Mouse (Mus musculus): ENCODE measurements at regions not wholly inside any gene's neighbourhood (a gene's known extent, or its start where the extent isn't known, plus 50 kb on each side); places are given as distances from the start of the nearest gene placed in this dataset.

GRCm38 (mm10) chr16:9264554-9265145 lies 434.8 kb downstream of the 1810013L24Rik start:
- no peak for TF ChIP-seq POLR2A (IDR thresholded peaks at IDR 0.05; ENCODE audit: borderline replicate concordance, extremely low read depth, insufficient read depth, insufficient read length)

DNA sequence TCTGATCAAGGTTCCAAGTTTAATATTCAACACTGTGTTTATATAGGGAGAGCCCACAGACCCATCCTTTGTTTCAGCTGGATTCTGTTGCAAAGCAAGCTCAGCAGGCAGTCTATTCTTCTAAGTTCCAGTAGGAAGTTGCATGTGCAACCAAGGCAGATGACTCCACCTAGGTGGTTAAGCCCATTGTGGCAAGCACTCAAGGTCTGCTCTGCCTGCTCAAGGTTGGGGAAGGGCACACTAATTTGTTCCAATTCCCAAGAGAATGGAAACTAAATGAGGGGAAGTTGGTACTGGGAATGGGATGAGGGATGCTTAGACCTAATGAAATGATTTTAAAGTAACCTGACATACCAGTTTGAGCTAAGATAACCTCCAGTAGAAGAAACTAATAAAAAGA lies 437.3 kb downstream of the 1810013L24Rik start:
- Histone ChIP-seq H3K36me3 (ENCODE audit: control insufficient read depth, insufficient read depth, low read length) (no peaks in the 10 kb centered on the region), H3K27ac (replicated peaks; ENCODE audit: low read depth, low read length) (no peak overlapping the region), H3K4me3 (replicated peaks; ENCODE audit: low read length) (no peak overlapping the region), H3K4me1 (ENCODE audit: control insufficient read depth, insufficient read depth, low read length) (no peaks in the 10 kb centered on the region), H3K9ac (ENCODE audit: low read depth, low read length, severe bottlenecking) (no peak overlapping the region), H3K27me3 (ENCODE audit: control insufficient read depth, insufficient read depth, low read length) (no peaks in the 10 kb centered on the region), H3K4me2 (replicated peaks; ENCODE audit: low read depth, low read length, severe bottlenecking) (no peak overlapping the region), H3K9me3 (ENCODE audit: control insufficient read depth, low read length) (no peaks in the 10 kb centered on the region)
- DNase-seq (ENCODE audit: low spot score): no peak
- ATAC-seq (ENCODE audit: low FRiP score, low read depth): no peak
- TF ChIP-seq POLR2A (IDR thresholded peaks at IDR 0.05; ENCODE audit: borderline replicate concordance, extremely low read depth, insufficient read depth, insufficient read length): no peak

More at GRCm38 (mm10) chr16:9264554-9265145, 434.8 kb downstream of the 1810013L24Rik start:
- no peaks in the 10 kb centered on the region for H3K9me3 ChIP-seq (ENCODE audit: control insufficient read depth, low read length)
- no peak overlapping the region for H3K4me3 ChIP-seq (replicated peaks; ENCODE audit: low read length)
- ATAC-seq (ENCODE audit: low FRiP score, low read depth) (no peak), DNase-seq (ENCODE audit: low spot score) (no peak)
- H3K27me3 ChIP-seq (ENCODE audit: control insufficient read depth, insufficient read depth, low read length): no peaks in the 10 kb centered on the region
- H3K4me2 ChIP-seq (replicated peaks; ENCODE audit: low read depth, low read length, severe bottlenecking): no peak overlapping the region
- WGBS: 38% methylated on average over 3 of the region's 3 CpGs
- H3K36me3 ChIP-seq (ENCODE audit: control insufficient read depth, insufficient read depth, low read length): no peaks in the 10 kb centered on the region
- no peak overlapping the region for H3K9ac ChIP-seq (ENCODE audit: low read depth, low read length, severe bottlenecking)
- H3K4me1 ChIP-seq (ENCODE audit: control insufficient read depth, insufficient read depth, low read length): no peaks in the 10 kb centered on the region
- no peak overlapping the region for H3K27ac ChIP-seq (replicated peaks; ENCODE audit: low read depth, low read length)

DNA sequence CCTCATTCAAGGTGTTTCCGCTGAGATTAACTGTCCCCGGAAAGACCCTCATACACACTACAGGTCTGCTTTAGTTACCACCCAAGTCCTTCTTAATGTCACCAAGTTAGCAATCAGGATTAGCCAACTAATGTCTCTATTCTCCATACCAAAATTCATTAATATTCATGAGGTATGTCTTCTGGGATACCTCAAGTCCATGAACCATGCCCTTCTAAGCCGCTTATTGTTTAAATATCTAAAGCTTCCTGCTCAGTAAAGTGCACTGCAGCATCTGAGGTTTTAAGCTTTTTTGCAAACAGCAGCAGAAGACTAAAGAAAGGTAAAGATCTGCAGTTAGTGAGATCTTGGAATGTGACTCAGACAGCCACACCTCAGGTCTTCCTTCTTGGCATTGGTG lies 440.2 kb downstream of the 1810013L24Rik start:
- WGBS: 90% methylated on average over 3 of the region's 3 CpGs
- DNase-seq (ENCODE audit: low spot score) (no peak), ATAC-seq (ENCODE audit: low FRiP score, low read depth) (no peak)
- H3K9me3 ChIP-seq (ENCODE audit: control insufficient read depth, low read length): no peaks in the 10 kb centered on the region
- no peak overlapping the region for H3K9ac ChIP-seq (ENCODE audit: low read depth, low read length, severe bottlenecking)
- H3K4me3 ChIP-seq (replicated peaks; ENCODE audit: low read length): no peak overlapping the region
- H3K4me1 ChIP-seq (ENCODE audit: control insufficient read depth, insufficient read depth, low read length): no peaks in the 10 kb centered on the region
- TF ChIP-seq POLR2A (IDR thresholded peaks at IDR 0.05; ENCODE audit: borderline replicate concordance, extremely low read depth, insufficient read depth, insufficient read length): no peak
- H3K4me2 ChIP-seq (replicated peaks; ENCODE audit: low read depth, low read length, severe bottlenecking): no peak overlapping the region
- no peaks in the 10 kb centered on the region for H3K36me3 ChIP-seq (ENCODE audit: control insufficient read depth, insufficient read depth, low read length)
- no peak overlapping the region for H3K27ac ChIP-seq (replicated peaks; ENCODE audit: low read depth, low read length)
- no peaks in the 10 kb centered on the region for H3K27me3 ChIP-seq (ENCODE audit: control insufficient read depth, insufficient read depth, low read length)

DNA sequence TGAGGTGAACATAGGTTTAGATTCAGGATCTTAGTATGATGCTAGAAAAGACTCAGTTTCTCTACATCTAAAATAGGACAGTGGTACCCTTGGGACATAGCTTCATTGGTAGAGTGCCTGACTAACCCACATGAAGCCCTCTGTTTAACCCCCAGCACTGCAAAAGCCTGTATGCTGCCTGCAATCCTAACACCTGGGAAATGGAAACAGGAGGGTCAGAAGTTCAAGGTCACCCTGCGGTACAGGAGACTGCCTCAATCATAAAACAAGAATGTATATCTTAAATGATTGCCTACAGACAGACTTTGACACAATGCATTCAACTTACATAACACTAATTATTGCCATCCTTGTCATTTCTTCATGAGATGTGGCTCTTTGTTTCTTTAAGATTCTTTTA lies 440.8 kb downstream of the 1810013L24Rik start:
- ATAC-seq (ENCODE audit: low FRiP score, low read depth) (no peak), DNase-seq (ENCODE audit: low spot score) (no peak)
- no peak overlapping the region for H3K4me2 ChIP-seq (replicated peaks; ENCODE audit: low read depth, low read length, severe bottlenecking)
- H3K4me3 ChIP-seq (replicated peaks; ENCODE audit: low read length): no peak overlapping the region
- 78% methylated on average over 1 of the region's 1 CpGs for WGBS
- H3K4me1 ChIP-seq (ENCODE audit: control insufficient read depth, insufficient read depth, low read length): no peaks in the 10 kb centered on the region
- H3K36me3 ChIP-seq (ENCODE audit: control insufficient read depth, insufficient read depth, low read length): no peaks in the 10 kb centered on the region
- no peaks in the 10 kb centered on the region for H3K9me3 ChIP-seq (ENCODE audit: control insufficient read depth, low read length)
- no peak overlapping the region for H3K27ac ChIP-seq (replicated peaks; ENCODE audit: low read depth, low read length)
- no peaks in the 10 kb centered on the region for H3K27me3 ChIP-seq (ENCODE audit: control insufficient read depth, insufficient read depth, low read length)
- H3K9ac ChIP-seq (ENCODE audit: low read depth, low read length, severe bottlenecking): no peak overlapping the region
- no peak for TF ChIP-seq POLR2A (IDR thresholded peaks at IDR 0.05; ENCODE audit: borderline replicate concordance, extremely low read depth, insufficient read depth, insufficient read length)

DNA sequence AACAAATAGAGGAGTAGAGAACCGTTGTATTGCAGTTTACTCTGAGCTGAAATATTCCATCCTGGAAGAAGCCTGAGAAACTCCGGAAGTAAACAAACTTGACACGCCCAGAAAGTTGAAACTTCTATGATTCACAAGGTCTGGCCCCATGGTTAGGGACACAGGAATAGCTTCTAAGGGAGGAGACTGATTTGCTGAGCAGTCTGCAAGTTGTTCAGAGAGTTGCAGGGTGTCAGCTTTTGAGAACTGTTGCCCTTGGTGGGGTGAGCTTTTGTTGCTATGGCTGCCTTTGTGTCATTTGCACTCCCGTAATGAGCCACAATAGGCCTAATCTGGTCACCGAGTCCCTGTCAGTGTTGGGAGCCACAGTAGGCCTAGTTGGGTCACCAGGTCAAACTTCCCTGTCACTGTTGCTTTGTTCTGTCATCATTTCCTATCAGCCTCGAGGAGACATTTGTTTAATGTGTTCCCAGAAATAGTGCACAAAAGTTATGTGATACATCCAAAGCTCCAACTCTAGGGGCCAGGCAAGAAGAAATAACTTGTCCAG lies 443.9 kb downstream of the 1810013L24Rik start:
- Histone ChIP-seq H3K27ac (replicated peaks; ENCODE audit: low read depth, low read length) (no peak overlapping the region), H3K27me3 (ENCODE audit: control insufficient read depth, insufficient read depth, low read length) (no peaks in the 10 kb centered on the region), H3K4me1 (ENCODE audit: control insufficient read depth, insufficient read depth, low read length) (no peaks in the 10 kb centered on the region), H3K9me3 (ENCODE audit: control insufficient read depth, low read length) (no peaks in the 10 kb centered on the region), H3K4me3 (replicated peaks; ENCODE audit: low read length) (no peak overlapping the region), H3K9ac (ENCODE audit: low read depth, low read length, severe bottlenecking) (no peak overlapping the region), H3K36me3 (ENCODE audit: control insufficient read depth, insufficient read depth, low read length) (no peaks in the 10 kb centered on the region), H3K4me2 (replicated peaks; ENCODE audit: low read depth, low read length, severe bottlenecking) (no peak overlapping the region)
- ATAC-seq (ENCODE audit: low FRiP score, low read depth): no peak
- WGBS: 85% methylated on average over 6 of the region's 6 CpGs
- DNase-seq (ENCODE audit: low spot score): no peak
- TF ChIP-seq POLR2A (IDR thresholded peaks at IDR 0.05; ENCODE audit: borderline replicate concordance, extremely low read depth, insufficient read depth, insufficient read length): no peak

Measured in limb, embryonic 14.5 days (tissue).